Mouse (Mus musculus) B cell, adult (primary cell): ENCODE measurements around the gene Atg3. TPM values are rescaled to one million over a fixed set of nuclear protein-coding genes. Genes with fewer than 3 reads are reported as not detected.

Experiments
- total RNA-seq: library from RNA; stranded (reverse); gene quantifications from 4 replicates; pipeline ENCODE4 v1.2.4, GENCODE M21; 2023; ENCODE audit not compliant: inconsistent age

The Atg3 gene
- total RNA-seq, result 37.0 to 50.1 TPM (median 47.7 TPM) in 4 replicates

DNA sequence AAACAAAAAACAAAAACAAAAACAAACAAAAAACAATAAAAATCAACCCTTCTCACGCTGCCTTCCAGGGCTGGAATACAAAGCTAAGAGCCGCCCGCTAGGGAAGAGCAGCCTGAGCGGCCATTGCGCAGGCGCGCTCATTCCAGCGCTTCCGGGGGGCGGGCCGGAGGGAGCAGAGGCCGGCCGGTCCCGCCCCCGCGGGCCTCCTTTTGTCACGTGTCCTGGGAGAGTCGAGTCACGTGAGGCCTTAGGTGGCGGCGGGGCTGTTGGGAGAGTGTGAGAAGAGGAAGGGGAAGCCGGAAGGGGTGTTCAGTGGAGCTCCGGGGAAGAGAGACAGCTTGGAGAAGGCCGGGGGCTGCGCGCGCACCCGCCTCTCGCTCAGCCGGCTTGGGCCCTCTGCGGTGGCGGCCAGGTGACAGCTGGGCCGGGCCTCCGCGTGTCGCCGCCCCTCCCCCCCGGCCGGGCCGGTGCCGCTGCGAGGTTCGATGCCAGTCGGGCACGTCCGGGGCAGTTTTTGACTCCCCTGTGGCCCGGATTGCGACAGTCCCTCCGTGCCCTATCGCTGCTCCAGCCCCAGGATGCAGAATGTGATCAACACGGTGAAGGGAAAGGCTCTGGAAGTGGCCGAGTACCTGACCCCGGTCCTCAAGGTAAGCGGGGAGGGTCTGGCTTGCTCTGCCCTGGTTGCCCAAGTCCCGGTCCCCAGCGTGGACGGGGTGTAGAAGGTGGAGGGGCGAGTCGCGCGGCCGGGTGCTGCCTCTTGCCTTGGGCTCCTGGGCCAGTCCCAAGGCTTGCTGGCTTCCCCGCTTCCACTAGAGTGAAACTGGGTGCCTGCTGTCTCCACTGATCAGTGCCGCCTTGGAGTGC, at the start of gene Atg3, which contains the start of gene Slc35a5:
Atg3 (plus strand) TSS at position 264 of the 867 bp plus-strand sequence.
Slc35a5 (minus strand) TSS at position 185 of the 867 bp plus-strand sequence.

GRCm38 (mm10) chr16:45223648-45224388, 65.2 kb downstream of the Atg3 start, which contains the start of gene Btla:
Gene Btla, plus strand, starts transcription at chr16:45224315.

Other genes with a start within 250 kb of the Atg3 start
- gene Cd200r3, start 215.1 kb upstream of the Atg3 start, total RNA-seq, result 1.00 TPM in 1 of 4 replicates, not detected in the others
- 0.27 to 0.90 TPM in 2 of 4 replicates, not detected in the others for gene Ccdc80, start 65.4 kb upstream of the Atg3 start, total RNA-seq
- gene Slc35a5, start 79 bp upstream of the Atg3 start, total RNA-seq, result 22.4 to 27.2 TPM (median 24.7 TPM) in 4 replicates
- 323 to 360 TPM (median 332 TPM) in 4 replicates for gene Btla, start 65.5 kb downstream of the Atg3 start, total RNA-seq